Mouse (Mus musculus): ENCODE data around the gene Pbld2. TPM values are rescaled to one million over a fixed set of nuclear protein-coding genes. Genes with fewer than 3 reads are reported as not detected.

Gene Pbld2
- polyA plus RNA-seq, 1 experiment = 1.0 TPM

GRCm38 (mm10) chr10:62984495-62984894 lies 39.6 kb upstream of the Pbld2 start:
- Histone ChIP-seq H3K27me3 (ENCODE audit: control insufficient read depth, insufficient read depth, insufficient read length) (no peaks in the 10 kb centered on the region), H3K36me3 (ENCODE audit: control insufficient read depth, insufficient read depth) (no peaks in the 10 kb centered on the region), H3K4me2 (ENCODE audit: low read depth) (no peak overlapping the region), H3K4me3 (no peak overlapping the region), H3K79me2 (ENCODE audit: control insufficient read depth, insufficient read depth) (peaks cover 6% of the 10 kb centered on the region), H3ac (ENCODE audit: control insufficient read depth, insufficient read length) (no peak overlapping the region)
- TF ChIP-seq USF1 (IDR thresholded peaks at IDR 0.05; ENCODE audit: low read depth) = no peak
- no peak for TF ChIP-seq CEBPB (IDR thresholded peaks at IDR 0.05; ENCODE audit: insufficient read depth, poor library complexity, severe bottlenecking)
- no peak for TF ChIP-seq MAX (IDR thresholded peaks at IDR 0.05; ENCODE audit: low read depth)
- TF ChIP-seq TCF3 (IDR thresholded peaks at IDR 0.05; ENCODE audit: insufficient read length, low read depth) = no peak
- no peak for TF ChIP-seq TCF12 (IDR thresholded peaks at IDR 0.05; ENCODE audit: insufficient read depth, poor library complexity, severe bottlenecking)
- TF ChIP-seq E2F4 (IDR thresholded peaks at IDR 0.05; ENCODE audit: insufficient read depth) = no peak
- no peak for TF ChIP-seq MYOG (IDR thresholded peaks at IDR 0.05; ENCODE audit: control insufficient read depth in 1 of 3, insufficient read depth in 1 of 3, insufficient read length in 2 of 3, low read depth in 2 of 3)
- TF ChIP-seq MYOD1 (IDR thresholded peaks at IDR 0.05; ENCODE audit: control insufficient read depth in 1 of 3, insufficient read length in 2 of 3, low read depth in 2 of 3) = no peak
- no peak for TF ChIP-seq POLR2AphosphoS2 (IDR thresholded peaks at IDR 0.05; ENCODE audit: insufficient read length, low read depth)
- no peak for TF ChIP-seq SRF (IDR thresholded peaks at IDR 0.05; ENCODE audit: control insufficient read depth, insufficient read length, low read depth)

- Histone ChIP-seq H3K79me2 (ENCODE audit: control insufficient read depth, insufficient read depth) (no peaks in the 10 kb centered on the region), H3K36me3 (ENCODE audit: control insufficient read depth, insufficient read depth) (no peaks in the 10 kb centered on the region), H3K4me2 (ENCODE audit: low read depth) (no peak overlapping the region), H3K27me3 (ENCODE audit: control insufficient read depth, insufficient read depth, insufficient read length) (no peaks in the 10 kb centered on the region), H3ac (ENCODE audit: control insufficient read depth, insufficient read length) (no peak overlapping the region), H3K4me3 (no peak overlapping the region)
- TF ChIP-seq USF1 (IDR thresholded peaks at IDR 0.05; ENCODE audit: low read depth) = no peak
- no peak for TF ChIP-seq MYOD1 (IDR thresholded peaks at IDR 0.05; ENCODE audit: control insufficient read depth in 1 of 3, insufficient read length in 2 of 3, low read depth in 2 of 3)
- no peak for TF ChIP-seq E2F4 (IDR thresholded peaks at IDR 0.05; ENCODE audit: insufficient read depth)
- no peak for TF ChIP-seq MAX (IDR thresholded peaks at IDR 0.05; ENCODE audit: low read depth)
- no peak for TF ChIP-seq POLR2AphosphoS2 (IDR thresholded peaks at IDR 0.05; ENCODE audit: insufficient read length, low read depth)
- no peak for TF ChIP-seq TCF12 (IDR thresholded peaks at IDR 0.05; ENCODE audit: insufficient read depth, poor library complexity, severe bottlenecking)
- TF ChIP-seq CEBPB (IDR thresholded peaks at IDR 0.05; ENCODE audit: insufficient read depth, poor library complexity, severe bottlenecking) = no peak
- no peak for TF ChIP-seq TCF3 (IDR thresholded peaks at IDR 0.05; ENCODE audit: insufficient read length, low read depth)
- TF ChIP-seq REST (IDR thresholded peaks at IDR 0.05; ENCODE audit: insufficient read depth, insufficient read length) = no peak
- no peak for TF ChIP-seq POLR2A (IDR thresholded peaks at IDR 0.05; ENCODE audit: insufficient read length, low read depth)
- TF ChIP-seq SRF (IDR thresholded peaks at IDR 0.05; ENCODE audit: control insufficient read depth, insufficient read length, low read depth) = no peak
- no peak for TF ChIP-seq MYOG (IDR thresholded peaks at IDR 0.05; ENCODE audit: control insufficient read depth in 1 of 3, insufficient read depth in 1 of 3, insufficient read length in 2 of 3, low read depth in 2 of 3)
Measured at GRCm38 (mm10) chr10:62987341-62987740, 36.8 kb upstream of the Pbld2 start.

GRCm38 (mm10) chr10:62990636-62991035 lies 33.5 kb upstream of the Pbld2 start:
- H3ac ChIP-seq (ENCODE audit: control insufficient read depth, insufficient read length) = no peak overlapping the region
- H3K4me3 ChIP-seq = no peak overlapping the region
- H3K79me2 ChIP-seq (ENCODE audit: control insufficient read depth, insufficient read depth) = no peaks in the 10 kb centered on the region
- no peaks in the 10 kb centered on the region for H3K36me3 ChIP-seq (ENCODE audit: control insufficient read depth, insufficient read depth)
- H3K4me2 ChIP-seq (ENCODE audit: low read depth) = no peak overlapping the region
- TF ChIP-seq E2F4 (IDR thresholded peaks at IDR 0.05; ENCODE audit: insufficient read depth) (no peak), CEBPB (IDR thresholded peaks at IDR 0.05; ENCODE audit: insufficient read depth, poor library complexity, severe bottlenecking) (no peak), MAX (IDR thresholded peaks at IDR 0.05; ENCODE audit: low read depth) (no peak), POLR2A (IDR thresholded peaks at IDR 0.05; ENCODE audit: insufficient read length, low read depth) (no peak), MYOG (IDR thresholded peaks at IDR 0.05; ENCODE audit: control insufficient read depth in 1 of 3, insufficient read depth in 1 of 3, insufficient read length in 2 of 3, low read depth in 2 of 3) (no peak), MYOD1 (IDR thresholded peaks at IDR 0.05; ENCODE audit: control insufficient read depth in 1 of 3, insufficient read length in 2 of 3, low read depth in 2 of 3) (no peak), TCF3 (IDR thresholded peaks at IDR 0.05; ENCODE audit: insufficient read length, low read depth) (no peak), POLR2AphosphoS2 (IDR thresholded peaks at IDR 0.05; ENCODE audit: insufficient read length, low read depth) (no peak), USF1 (IDR thresholded peaks at IDR 0.05; ENCODE audit: low read depth) (no peak), SRF (IDR thresholded peaks at IDR 0.05; ENCODE audit: control insufficient read depth, insufficient read length, low read depth) (no peak), TCF12 (IDR thresholded peaks at IDR 0.05; ENCODE audit: insufficient read depth, poor library complexity, severe bottlenecking) (no peak), REST (IDR thresholded peaks at IDR 0.05; ENCODE audit: insufficient read depth, insufficient read length) (no peak)
- H3K27me3 ChIP-seq (ENCODE audit: control insufficient read depth, insufficient read depth, insufficient read length) = no peaks in the 10 kb centered on the region

GRCm38 (mm10) chr10:62993991-62994390 lies 30.1 kb upstream of the Pbld2 start:
- H3K79me2 ChIP-seq (ENCODE audit: control insufficient read depth, insufficient read depth) = no peaks in the 10 kb centered on the region
- H3K4me2 ChIP-seq (ENCODE audit: low read depth) = no peak overlapping the region
- peaks cover 2% of the 10 kb centered on the region for H3K36me3 ChIP-seq (ENCODE audit: control insufficient read depth, insufficient read depth)
- H3ac ChIP-seq (ENCODE audit: control insufficient read depth, insufficient read length) = no peak overlapping the region
- H3K4me3 ChIP-seq = no peak overlapping the region
- no peaks in the 10 kb centered on the region for H3K27me3 ChIP-seq (ENCODE audit: control insufficient read depth, insufficient read depth, insufficient read length)
- TF ChIP-seq CEBPB (IDR thresholded peaks at IDR 0.05; ENCODE audit: insufficient read depth, poor library complexity, severe bottlenecking) = no peak
- no peak for TF ChIP-seq MYOG (IDR thresholded peaks at IDR 0.05; ENCODE audit: control insufficient read depth in 1 of 3, insufficient read depth in 1 of 3, insufficient read length in 2 of 3, low read depth in 2 of 3)
- no peak for TF ChIP-seq REST (IDR thresholded peaks at IDR 0.05; ENCODE audit: insufficient read depth, insufficient read length)
- TF ChIP-seq POLR2A (IDR thresholded peaks at IDR 0.05; ENCODE audit: insufficient read length, low read depth) = no peak
- no peak for TF ChIP-seq MYOD1 (IDR thresholded peaks at IDR 0.05; ENCODE audit: control insufficient read depth in 1 of 3, insufficient read length in 2 of 3, low read depth in 2 of 3)
- no peak for TF ChIP-seq POLR2AphosphoS2 (IDR thresholded peaks at IDR 0.05; ENCODE audit: insufficient read length, low read depth)
- no peak for TF ChIP-seq USF1 (IDR thresholded peaks at IDR 0.05; ENCODE audit: low read depth)
- TF ChIP-seq E2F4 (IDR thresholded peaks at IDR 0.05; ENCODE audit: insufficient read depth) = no peak
- TF ChIP-seq TCF3 (IDR thresholded peaks at IDR 0.05; ENCODE audit: insufficient read length, low read depth) = no peak
- TF ChIP-seq MAX (IDR thresholded peaks at IDR 0.05; ENCODE audit: low read depth) = no peak
- no peak for TF ChIP-seq TCF12 (IDR thresholded peaks at IDR 0.05; ENCODE audit: insufficient read depth, poor library complexity, severe bottlenecking)

All from myocyte (in vitro differentiated cells).